Mouse (Mus musculus): Measurements from ENCODE around the gene Tmem182.

DNA sequence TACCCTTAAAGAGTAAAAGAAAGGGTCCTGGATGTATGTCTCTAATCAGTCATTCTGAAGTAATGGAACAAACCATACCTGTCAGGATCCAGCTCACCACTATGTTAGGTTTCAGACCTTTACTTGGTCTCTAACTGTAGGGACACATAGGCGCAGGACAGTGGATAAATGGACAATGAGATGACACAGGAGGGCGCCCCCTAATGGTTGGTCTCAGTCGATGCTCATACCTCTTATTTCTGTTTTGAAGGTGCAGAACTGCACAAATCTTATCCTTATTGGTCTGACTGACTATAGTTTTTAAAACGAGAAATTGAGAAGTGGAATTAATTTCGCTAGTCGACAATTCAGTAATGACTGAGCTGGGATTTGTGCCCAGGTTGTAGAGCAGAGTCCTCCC is 79.5 kb downstream of the Tmem182 start:
- no peak for TF ChIP-seq CTCF (IDR thresholded peaks at IDR 0.05; ENCODE audit: insufficient read depth, low read length)
- TF ChIP-seq POLR2A (IDR thresholded peaks at IDR 0.05; ENCODE audit: borderline replicate concordance, extremely low read depth, low read depth, low read length): no peak

Data from lung, adult 2 months (tissue).